Mouse (Mus musculus) heart, adult 2 months (tissue): ENCODE measurements around the gene Loxl3.

ENCODE experiments used
- CTCF ChIP-seq: fragments of 200-600 bp; IDR thresholded peaks from 2 replicates; pipeline ENCODE4 v1.8.1; 2022; ENCODE audit warnings: antibody characterized with exemption, mild to moderate bottlenecking, moderate library complexity
- EP300 ChIP-seq: fragments of 200-500 bp; IDR thresholded peaks from 2 replicates; pipeline ENCODE4 v1.6.1; 2011; ENCODE audit warnings: low read depth, low read length, control low read depth; ENCODE audit not compliant: insufficient read depth
- POLR2A ChIP-seq: fragments of 200-500 bp; IDR thresholded peaks from 2 replicates; pipeline ENCODE4 v1.6.1; 2011; ENCODE audit warnings: mild to moderate bottlenecking, low read depth, low read length, control low read depth; ENCODE audit not compliant: insufficient read depth

GRCm38 (mm10) chr6:83065995-83066394, 32.0 kb downstream of the Loxl3 start:
- no peak for TF ChIP-seq CTCF
- no peak for TF ChIP-seq EP300
- TF ChIP-seq POLR2A: no peak
